Mouse (Mus musculus) kidney, embryonic 14.5 days (tissue): Measurements from ENCODE around the gene Pkp3. TPM values are rescaled to one million over a fixed set of nuclear protein-coding genes. Genes with fewer than 3 reads are reported as not detected.

Experiments used
- ATAC-seq: fragments of 200-750 bp; cut with Nextera tagmentation; 2 replicates; pipeline ENCODE4 v1.8.0; 2017; ENCODE audit warnings: moderate number of reproducible peaks, mild to moderate bottlenecking, moderate TSS enrichment, moderate library complexity; ENCODE audit not compliant: low FRiP score, low TSS enrichment
- H3K27ac ChIP-seq: fragments of 300-500 bp; sonication (generic); 2 replicates; pipeline ENCODE4 v1.5.1; 2014; ENCODE audit warnings: low read depth, mild to moderate bottlenecking, low read length, moderate library complexity, mixed read lengths
- H3K27me3 ChIP-seq: fragments of 300-500 bp; sonication (generic); 2 replicates; pipeline ENCODE4 v1.6.1; 2014; ENCODE audit warnings: mild to moderate bottlenecking, low read length; ENCODE audit not compliant: control insufficient read depth, insufficient read depth
- H3K36me3 ChIP-seq: fragments of 300-500 bp; sonication (generic); 2 replicates; pipeline ENCODE4 v1.6.1; 2014; ENCODE audit warnings: low read length, mixed read lengths; ENCODE audit not compliant: control insufficient read depth, insufficient read depth
- H3K4me1 ChIP-seq: fragments of 300-500 bp; sonication (generic); 2 replicates; pipeline ENCODE4 v1.6.1; 2014; ENCODE audit warnings: low read length, mixed read lengths; ENCODE audit not compliant: control insufficient read depth, insufficient read depth
- H3K4me2 ChIP-seq: fragments of 300-500 bp; sonication (generic); replicated peaks from 2 replicates; pipeline ENCODE4 v1.6.1; 2014; ENCODE audit warnings: low read depth, mild to moderate bottlenecking, low read length
- H3K4me3 ChIP-seq: fragments of 300-500 bp; sonication (generic); 2 replicates; pipeline ENCODE4 v1.5.1; 2014; ENCODE audit warnings: mild to moderate bottlenecking, low read length
- H3K9ac ChIP-seq: fragments of 300-500 bp; sonication (generic); 2 replicates; pipeline ENCODE4 v1.6.1; 2014; ENCODE audit warnings: low read depth, mild to moderate bottlenecking, low read length, moderate library complexity
- H3K9me3 ChIP-seq: fragments of 300-500 bp; sonication (generic); 2 replicates; pipeline ENCODE4 v1.6.1; 2016; ENCODE audit warnings: low read length; ENCODE audit not compliant: control insufficient read depth
- WGBS: fragments of 180-500 bp; shearing (Covaris S2); extraction: QIAGEN DNeasy Blood & Tissue Kit; methylation state at CpG from one replicate; pipeline ENCODE4 v1.1.7; 2014; 5-methylcytosine and 5-hydroxymethylcytosine counted together
- polyA plus RNA-seq: library from polyadenylated mRNA; unstranded; fragments of >200 nt; fragmentation: Nextera tagmentation; extraction: Ambion mirVana; gene quantifications from 2 replicates; pipeline ENCODE4 v1.2.1, GENCODE M21; 2014

Gene Pkp3
- polyA plus RNA-seq, 1 experiment from 2014 or later = 4.3 TPM

DNA sequence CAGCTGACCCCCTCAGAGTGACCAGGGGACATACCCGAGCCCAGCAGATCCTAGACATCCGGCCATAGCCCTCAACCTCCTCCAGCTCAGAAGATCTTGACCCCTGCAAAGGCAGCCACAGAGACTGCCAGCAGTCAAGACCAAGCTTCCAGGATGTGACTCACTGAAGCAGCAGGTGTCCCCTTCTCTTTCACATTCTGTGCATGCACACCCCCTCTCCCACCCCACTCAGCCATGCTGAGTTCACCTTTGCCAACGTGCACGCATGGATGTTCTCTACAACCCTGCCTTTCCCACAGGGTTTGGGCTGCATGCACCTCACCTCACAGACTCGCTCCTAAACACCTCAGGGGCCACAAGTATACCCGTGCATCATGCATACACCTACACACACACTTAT is 18.0 kb downstream of the Pkp3 start:
- H3K9ac ChIP-seq = no peak overlapping the region
- no peak overlapping the region for H3K4me3 ChIP-seq
- H3K27ac ChIP-seq = peak overlapping the region; percentile 39; the same call in 1 of the 2 replicates
- H3K9me3 ChIP-seq = no peaks in the 10 kb centered on the region
- H3K4me1 ChIP-seq = peaks cover 13% of the 10 kb centered on the region
- peaks cover 12% of the 10 kb centered on the region for H3K27me3 ChIP-seq
- no peaks in the 10 kb centered on the region for H3K36me3 ChIP-seq
- ATAC-seq = no peak
- H3K4me2 ChIP-seq = no peak overlapping the region
- 80% methylated on average over 6 of the region's 6 CpGs for WGBS

DNA sequence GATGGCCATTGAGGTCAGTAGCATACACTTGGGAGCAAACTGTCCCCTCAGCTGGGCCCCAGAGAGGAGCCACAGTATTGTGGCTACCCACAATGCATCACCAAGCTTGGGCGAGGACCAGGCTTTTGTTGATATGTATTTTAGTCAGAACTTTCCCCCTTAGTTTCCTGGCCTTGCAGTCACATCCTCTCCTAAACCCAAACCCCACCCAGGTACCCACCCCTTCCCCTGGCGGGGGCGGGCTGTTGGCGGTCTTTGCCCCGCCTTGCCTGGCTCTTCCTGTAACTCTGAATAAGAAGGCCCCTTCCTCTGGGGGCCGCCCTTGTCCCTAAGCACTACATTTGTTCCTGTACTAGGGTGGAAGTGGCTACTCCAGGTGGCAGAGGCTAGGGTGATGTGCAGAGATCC is 18.6 kb downstream of the Pkp3 start:
- no peak for ATAC-seq
- H3K36me3 ChIP-seq = no peaks in the 10 kb centered on the region
- no peak overlapping the region for H3K4me2 ChIP-seq
- H3K4me1 ChIP-seq = peaks cover 13% of the 10 kb centered on the region
- no peak overlapping the region for H3K4me3 ChIP-seq
- H3K9ac ChIP-seq = no peak overlapping the region
- WGBS = 46% methylated on average over 6 of the region's 6 CpGs
- H3K27me3 ChIP-seq = peaks cover 16% of the 10 kb centered on the region
- no peaks in the 10 kb centered on the region for H3K9me3 ChIP-seq
- H3K27ac ChIP-seq = no peak overlapping the region; the same call in 1 of the 2 replicates

DNA sequence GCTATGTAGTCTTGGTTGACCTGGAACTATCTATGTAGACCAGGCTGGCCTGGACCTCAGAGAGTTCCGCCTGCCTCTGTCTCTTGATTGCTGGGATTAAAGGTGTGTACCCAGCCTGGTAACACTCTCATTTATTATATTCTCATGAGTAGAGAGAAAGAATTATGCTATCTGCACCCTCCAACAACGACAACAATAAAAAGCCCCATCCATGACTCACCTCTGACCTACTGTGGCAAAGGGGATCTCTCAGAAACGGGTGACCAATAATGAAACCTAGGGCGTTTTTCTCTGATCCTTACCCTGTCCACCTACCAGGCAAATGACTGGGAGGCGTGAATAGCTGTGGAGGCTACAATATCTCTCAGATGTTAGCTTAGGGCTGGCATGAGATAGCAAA is 19.2 kb downstream of the Pkp3 start:
- Histone ChIP-seq H3K9ac (no peak overlapping the region), H3K9me3 (no peaks in the 10 kb centered on the region), H3K4me3 (no peak overlapping the region), H3K36me3 (no peaks in the 10 kb centered on the region), H3K4me1 (peaks cover 13% of the 10 kb centered on the region), H3K27me3 (peaks cover 19% of the 10 kb centered on the region), H3K27ac (no peak overlapping the region; the same call in 1 of the 2 replicates), H3K4me2 (no peak overlapping the region)
- 75% methylated on average over 5 of the region's 5 CpGs for WGBS
- ATAC-seq = no peak

DNA sequence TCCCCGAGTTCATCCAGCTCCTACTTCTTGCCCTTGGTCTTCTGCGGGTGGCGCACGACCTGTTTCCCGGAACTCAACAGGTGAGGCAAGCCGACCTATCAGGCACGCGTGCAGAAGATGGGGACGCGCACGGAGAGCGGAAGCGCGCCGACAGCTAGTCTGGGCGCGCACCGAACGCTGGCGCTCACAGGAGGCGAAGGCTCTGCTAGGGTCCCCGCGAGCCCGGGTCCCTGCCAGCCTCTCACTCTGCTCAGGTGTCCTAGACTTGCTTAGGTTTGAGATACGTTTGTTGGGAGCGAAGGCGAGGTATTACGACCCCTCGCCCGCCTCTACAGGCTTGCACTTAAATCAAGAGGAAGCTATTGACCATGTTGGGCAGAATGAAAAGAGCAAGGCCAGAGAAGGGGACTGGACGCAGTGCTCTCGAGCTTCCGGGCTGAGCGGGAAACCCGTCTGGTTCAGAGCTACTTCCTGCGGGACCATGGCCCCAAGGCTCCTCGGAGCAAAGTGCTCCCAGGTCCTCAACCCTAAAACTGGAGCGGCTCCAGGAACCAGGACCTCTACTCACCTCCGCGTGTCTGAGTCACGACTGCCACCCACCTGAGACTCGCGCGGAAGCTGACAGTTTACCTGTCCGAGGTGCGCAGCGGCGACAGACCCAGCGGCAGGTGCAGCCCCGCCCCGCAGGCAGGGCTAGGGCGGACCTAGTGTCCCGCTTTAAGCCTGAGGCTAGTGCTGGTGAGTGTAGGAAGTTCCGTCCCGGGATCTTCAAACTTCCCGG is 22.1 kb downstream of the Pkp3 start, which contains the start of gene Sigirr:
TSS of gene Sigirr (minus strand) at position 662 of the 781 bp plus-strand sequence.
- ATAC-seq = peak; percentile 71
- Histone ChIP-seq H3K4me1 (peaks cover 4% of the 10 kb centered on the region; the same call in 1 of the 2 replicates), H3K27ac (no peak within 1 kb of the TSS), H3K9ac (peak within 1 kb of the TSS; percentile 54), H3K4me2 (peak within 1 kb of the TSS; percentile 77), H3K9me3 (no peaks in the 10 kb centered on the region), H3K27me3 (peaks cover 21% of the 10 kb centered on the region), H3K4me3 (peak within 1 kb of the TSS; percentile 41), H3K36me3 (no peaks in the 10 kb centered on the region)
- WGBS = under 1% methylated on average over 56 of the region's 56 CpGs

DNA sequence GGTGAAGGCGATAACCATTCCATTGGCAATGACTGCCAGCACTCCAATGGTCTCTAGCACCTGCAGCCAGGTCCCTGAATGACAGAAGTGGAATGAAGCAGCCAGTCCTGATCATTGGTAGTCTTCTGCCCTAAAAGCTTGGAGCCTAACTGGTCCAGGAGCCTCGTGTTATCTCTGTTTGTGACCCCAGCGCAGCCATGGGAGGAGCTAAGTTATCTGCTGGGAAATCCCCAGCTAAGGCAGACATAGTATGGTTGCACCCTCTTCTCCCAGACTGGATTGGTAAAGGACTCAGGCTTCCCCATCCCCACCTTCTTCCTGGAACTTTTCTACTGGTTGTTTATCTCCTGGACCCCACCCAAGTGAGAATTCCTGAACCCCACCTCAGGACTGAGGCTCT is 25.1 kb downstream of the Pkp3 start:
- WGBS = 83% methylated on average over 3 of the region's 3 CpGs
- ATAC-seq = no peak

DNA sequence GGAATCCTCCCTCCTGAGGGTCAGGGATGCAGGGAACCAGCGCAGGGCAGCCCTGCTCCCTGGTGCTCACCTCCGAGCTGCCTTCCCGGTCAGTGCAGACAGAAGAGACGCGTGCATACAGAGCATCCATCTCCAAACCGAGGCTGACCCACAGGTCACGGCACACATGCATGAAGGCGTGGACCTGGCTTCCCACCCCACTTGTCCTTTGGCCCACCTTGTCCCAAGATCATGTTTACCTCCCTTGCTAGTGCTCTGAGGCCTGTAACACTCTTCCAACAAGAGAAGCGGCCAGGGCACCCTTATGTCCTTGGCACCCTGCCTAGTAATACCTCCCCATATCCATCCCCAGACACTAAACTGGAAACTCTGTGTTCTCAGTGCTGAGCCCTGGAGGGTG is 37.9 kb downstream of the Pkp3 start:
- ATAC-seq = no peak
- no peaks in the 10 kb centered on the region for H3K4me1 ChIP-seq
- H3K27ac ChIP-seq = no peak overlapping the region
- no peak overlapping the region for H3K4me2 ChIP-seq
- H3K27me3 ChIP-seq = no peaks in the 10 kb centered on the region
- H3K9ac ChIP-seq = no peak overlapping the region
- no peaks in the 10 kb centered on the region for H3K36me3 ChIP-seq
- no peak overlapping the region for H3K4me3 ChIP-seq
- no peaks in the 10 kb centered on the region for H3K9me3 ChIP-seq
- WGBS = 87% methylated on average over 9 of the region's 9 CpGs

More for the DNA sequence above, 25.1 kb downstream of the Pkp3 start:
- Histone ChIP-seq H3K27ac (no peak overlapping the region), H3K9me3 (no peaks in the 10 kb centered on the region), H3K36me3 (no peaks in the 10 kb centered on the region), H3K4me2 (no peak overlapping the region), H3K27me3 (peaks cover 21% of the 10 kb centered on the region), H3K9ac (no peak overlapping the region), H3K4me3 (no peak overlapping the region), H3K4me1 (peaks cover 4% of the 10 kb centered on the region; the same call in 1 of the 2 replicates)

DNA sequence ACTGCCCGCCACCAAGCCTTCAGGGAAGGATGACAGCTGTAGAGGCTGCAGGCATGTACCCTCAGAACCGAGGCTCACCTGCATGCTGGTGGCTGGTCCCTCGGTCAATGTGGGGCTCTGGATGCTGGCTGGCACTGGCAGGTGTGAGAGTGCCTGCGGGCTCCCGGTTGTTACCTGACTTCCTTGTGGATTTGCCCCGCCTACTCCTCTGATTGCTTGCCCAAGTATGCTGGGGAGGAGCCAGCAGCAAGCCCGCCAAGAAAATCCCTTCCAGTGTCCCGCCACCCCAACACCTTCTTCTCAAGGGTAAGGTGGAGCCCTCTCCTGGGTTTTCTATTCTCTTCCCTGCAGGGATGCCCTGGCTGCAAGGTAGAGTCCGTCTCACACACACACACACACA is 39.6 kb downstream of the Pkp3 start, which contains the start of gene Ano9:
TSS of gene Ano9 (minus strand) at position 171 of the 400 bp plus-strand sequence.
- H3K4me3 ChIP-seq = no peak within 1 kb of the TSS
- 10% methylated on average over 9 of the region's 9 CpGs for WGBS

DNA sequence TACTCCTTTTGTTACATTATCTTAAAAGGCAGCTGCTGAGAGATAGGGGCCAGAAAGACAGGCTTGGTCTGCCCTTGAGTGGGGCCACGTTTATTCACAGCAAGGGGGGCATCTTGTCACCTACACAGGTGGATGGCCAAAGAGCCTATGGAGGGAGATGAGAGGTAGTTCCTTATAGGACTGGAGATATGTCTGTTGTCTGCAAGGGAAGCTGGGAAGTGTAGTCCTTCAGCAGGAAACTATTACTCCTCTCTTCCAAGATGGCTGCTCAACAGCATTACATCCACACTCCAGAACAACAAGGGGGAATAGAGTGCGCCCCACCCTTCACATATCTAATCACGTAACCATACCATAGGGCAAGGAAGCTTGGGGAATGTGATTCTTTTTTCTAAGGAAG is 41.5 kb downstream of the Pkp3 start:
- no peaks in the 10 kb centered on the region for H3K27me3 ChIP-seq
- no peaks in the 10 kb centered on the region for H3K9me3 ChIP-seq
- 0 out of 2 replicates have a peak, but pooled peaks cover 3% of the 10 kb centered on the region for H3K4me1 ChIP-seq
- no peak overlapping the region for H3K27ac ChIP-seq
- ATAC-seq = no peak
- H3K4me3 ChIP-seq = no peak overlapping the region
- no peak overlapping the region for H3K4me2 ChIP-seq
- H3K9ac ChIP-seq = no peak overlapping the region
- WGBS = 75% methylated on average over 3 of the region's 3 CpGs
- no peaks in the 10 kb centered on the region for H3K36me3 ChIP-seq

More for the DNA sequence above, 39.6 kb downstream of the Pkp3 start, which contains the start of gene Ano9:
- Histone ChIP-seq H3K9ac (peak within 1 kb of the TSS; percentile 19; the same call in 1 of the 2 replicates), H3K9me3 (no peaks in the 10 kb centered on the region), H3K27ac (no peak within 1 kb of the TSS), H3K4me1 (0 out of 2 replicates have a peak, but pooled peaks cover 3% of the 10 kb centered on the region), H3K4me2 (peak within 1 kb of the TSS; percentile 31), H3K27me3 (no peaks in the 10 kb centered on the region), H3K36me3 (no peaks in the 10 kb centered on the region)
- ATAC-seq = no peak

DNA sequence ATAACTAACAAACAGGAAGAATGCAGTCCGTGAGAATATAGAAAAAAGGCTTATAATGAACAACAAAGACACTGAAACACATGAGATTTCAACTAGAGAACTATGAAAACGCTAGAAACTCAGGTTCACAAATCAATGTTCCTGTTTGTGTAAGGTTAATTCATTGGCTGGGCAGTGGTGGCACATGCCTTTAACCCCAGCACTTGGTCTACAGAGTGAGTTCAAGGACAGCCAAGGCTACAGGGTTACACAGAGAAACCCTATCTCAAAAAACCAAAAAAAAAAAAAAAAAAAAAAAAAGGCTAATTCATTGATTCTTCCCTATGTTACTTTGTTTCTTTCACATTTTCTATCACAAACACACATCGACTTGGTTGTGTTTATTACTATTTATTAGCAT is 42.6 kb downstream of the Pkp3 start:
- no peak for ATAC-seq
- Histone ChIP-seq H3K27me3 (no peaks in the 10 kb centered on the region), H3K4me2 (no peak overlapping the region), H3K9ac (no peak overlapping the region), H3K36me3 (no peaks in the 10 kb centered on the region), H3K4me1 (0 out of 2 replicates have a peak, but pooled peaks cover 3% of the 10 kb centered on the region), H3K9me3 (no peaks in the 10 kb centered on the region), H3K4me3 (no peak overlapping the region), H3K27ac (no peak overlapping the region)
- WGBS = 90% methylated on average over 3 of the region's 3 CpGs
